In genomic region chr6:114257762-114258361, GRCm38 (mm10) we compare ENCODE assay signal across 19 mouse cellular contexts. TPM values are rescaled to one million over a fixed set of nuclear protein-coding genes. Genes with fewer than 3 reads are reported as not detected.
A peak's percentile ranks its signal among the peaks of the same experiment; 100 is the strongest.
DNase-seq lines count a peak whose midpoint lies in the region; ATAC-seq and TF ChIP-seq lines count a peak whose summit lies in the region.
"Had no signal": no experiment of that assay in that cellular context is flagged by ENCODE, and none has a peak within 500 bp of the region (broad histone marks: within the 10 kb centered on the region; RNA-seq: fewer than 3 reads in every experiment).

No protein-coding gene starts in this region.

- H3K27me3 ChIP-seq in midbrain, embryonic 10.5 days (ENCODE audit: low read depth, poor library complexity, severe bottlenecking) = no peaks in the 10 kb centered on the region
- no peaks in the 10 kb centered on the region for H3K27me3 ChIP-seq in midbrain, embryonic 11.5 days (ENCODE audit: control insufficient read depth, insufficient read depth, low read length)
- no peaks in the 10 kb centered on the region for H3K27me3 ChIP-seq in forebrain, postnatal 0 days (ENCODE audit: insufficient read depth, low read length)
- H3K27me3 ChIP-seq in hindbrain, postnatal 0 days (ENCODE audit: insufficient read depth, low read length) = no peaks in the 10 kb centered on the region
- no peaks in the 10 kb centered on the region for H3K27me3 ChIP-seq in midbrain, postnatal 0 days (ENCODE audit: insufficient read depth, low read length)
- no peaks in the 10 kb centered on the region for H3K27me3 ChIP-seq in intestine, embryonic 15.5 days (replicated peaks)

- no peak for TF ChIP-seq CTCF in forebrain, postnatal 0 days (IDR thresholded peaks at IDR 0.05; ENCODE audit: low read depth)
- no peak for TF ChIP-seq CTCF in hindbrain, postnatal 0 days (IDR thresholded peaks at IDR 0.05; ENCODE audit: low read depth)
- no peak for TF ChIP-seq CTCF in midbrain, postnatal 0 days (IDR thresholded peaks at IDR 0.05)

- no peak overlapping the region for H3K4me3 ChIP-seq in midbrain, embryonic 10.5 days
- H3K4me3 ChIP-seq in midbrain, embryonic 11.5 days (ENCODE audit: low read depth, low read length) = no peak overlapping the region
- no peak overlapping the region for H3K4me3 ChIP-seq in forebrain, postnatal 0 days (ENCODE audit: low read depth, low read length)
- H3K4me3 ChIP-seq in hindbrain, postnatal 0 days (ENCODE audit: low read length) = no peak overlapping the region
- H3K4me3 ChIP-seq in midbrain, postnatal 0 days (ENCODE audit: low read depth, low read length) = no peak overlapping the region
- no peak overlapping the region for H3K4me3 ChIP-seq in intestine, embryonic 15.5 days (replicated peaks)
- H3K4me3 ChIP-seq: embryonic facial prominence, embryonic 10.5 days; heart, embryonic 15.5 days had no signal

- intact Hi-C loops in left cerebral cortex, postnatal 25 days (cut with DNase I) = no loop called here

- H3K4me2 ChIP-seq in midbrain, embryonic 11.5 days = no peak overlapping the region
- no peak overlapping the region for H3K4me2 ChIP-seq in forebrain, postnatal 0 days (ENCODE audit: low read depth)
- no peak overlapping the region for H3K4me2 ChIP-seq in hindbrain, postnatal 0 days (ENCODE audit: low read depth, low read length)
- no peak overlapping the region for H3K4me2 ChIP-seq in midbrain, postnatal 0 days (ENCODE audit: low read depth, low read length, poor library complexity, severe bottlenecking)
- no peak overlapping the region for H3K4me2 ChIP-seq in intestine, embryonic 15.5 days (replicated peaks)
- H3K4me2 ChIP-seq: heart, embryonic 15.5 days had no signal

- no peaks in the 10 kb centered on the region for H3K36me3 ChIP-seq in midbrain, embryonic 10.5 days
- no peaks in the 10 kb centered on the region for H3K36me3 ChIP-seq in midbrain, embryonic 11.5 days (ENCODE audit: control insufficient read depth, insufficient read depth, low read length)
- no peaks in the 10 kb centered on the region for H3K36me3 ChIP-seq in forebrain, postnatal 0 days (ENCODE audit: insufficient read depth)
- no peaks in the 10 kb centered on the region for H3K36me3 ChIP-seq in hindbrain, postnatal 0 days (ENCODE audit: insufficient read depth, low read length)
- no peaks in the 10 kb centered on the region for H3K36me3 ChIP-seq in midbrain, postnatal 0 days (ENCODE audit: insufficient read depth, low read length)
- H3K36me3 ChIP-seq in intestine, embryonic 15.5 days = no peaks in the 10 kb centered on the region
- H3K36me3 ChIP-seq: embryonic facial prominence, embryonic 10.5 days; heart, embryonic 15.5 days had no signal

- H3K27ac ChIP-seq in midbrain, embryonic 10.5 days (replicated peaks) = peak overlapping the region; percentile 39; the same call in 1 of the 2 replicates
- H3K27ac ChIP-seq in midbrain, embryonic 11.5 days (ENCODE audit: low read depth, low read length) = no peak overlapping the region
- H3K27ac ChIP-seq in forebrain, postnatal 0 days (ENCODE audit: low read depth, low read length) = peak overlapping the region; percentile 31
- H3K27ac ChIP-seq in hindbrain, postnatal 0 days = peak overlapping the region; percentile 64
- peak overlapping the region; percentile 52 for H3K27ac ChIP-seq in midbrain, postnatal 0 days (ENCODE audit: low read depth, low read length)
- no peak overlapping the region for H3K27ac ChIP-seq in intestine, embryonic 15.5 days
- H3K27ac ChIP-seq: embryonic facial prominence, embryonic 10.5 days; heart, embryonic 15.5 days; kidney, postnatal 0 days had no signal

- H3K9me3 ChIP-seq in midbrain, embryonic 10.5 days (replicated peaks) = no peaks in the 10 kb centered on the region
- no peaks in the 10 kb centered on the region for H3K9me3 ChIP-seq in midbrain, embryonic 11.5 days (ENCODE audit: control insufficient read depth, low read length)
- H3K9me3 ChIP-seq in forebrain, postnatal 0 days (ENCODE audit: low read length) = no peaks in the 10 kb centered on the region
- H3K9me3 ChIP-seq in hindbrain, postnatal 0 days (ENCODE audit: low read length) = no peaks in the 10 kb centered on the region
- H3K9me3 ChIP-seq in midbrain, postnatal 0 days (ENCODE audit: low read length) = no peaks in the 10 kb centered on the region
- no peaks in the 10 kb centered on the region for H3K9me3 ChIP-seq in intestine, embryonic 15.5 days
- H3K9me3 ChIP-seq: embryonic facial prominence, embryonic 10.5 days; heart, embryonic 15.5 days had no signal

- DNase-seq in midbrain, embryonic 10.5 days (ENCODE audit: low spot score) = no peak
- no peak for DNase-seq in midbrain, embryonic 11.5 days (ENCODE audit: low spot score, missing footprints)
- DNase-seq in forebrain, postnatal 0 days = peak; percentile 49
- peak; percentile 49 for DNase-seq in hindbrain, postnatal 0 days (ENCODE audit: low spot score)
- DNase-seq in midbrain, postnatal 0 days (ENCODE audit: low spot score) = peak; percentile 54
- DNase-seq in left cerebral cortex, postnatal 25 days (ENCODE audit: low spot score in 2 of 2) = no peak
- no peak for DNase-seq in spleen, adult 12 weeks (ENCODE audit: low spot score)
- DNase-seq: cerebellum, adult 8-10 months; gastrocnemius, postnatal 14 days; heart, postnatal 4 days; kidney, adult 11 months; lung, adult 2 months; thymus, postnatal 4 days had no signal

- no peak for ATAC-seq in midbrain, embryonic 11.5 days (ENCODE audit: low FRiP score)
- peak; percentile 51 for ATAC-seq in forebrain, postnatal 0 days
- peak; percentile 22; the same call in 1 of the 2 replicates for ATAC-seq in hindbrain, postnatal 0 days
- ATAC-seq in midbrain, postnatal 0 days (ENCODE audit: low FRiP score) = peak; percentile 44; the same call in 1 of the 2 replicates
- ATAC-seq in intestine, embryonic 15.5 days = no peak

- peaks cover 24% of the 10 kb centered on the region for H3K4me1 ChIP-seq in midbrain, embryonic 10.5 days
- peaks cover 3% of the 10 kb centered on the region; the same call in 1 of the 2 replicates for H3K4me1 ChIP-seq in midbrain, embryonic 11.5 days (ENCODE audit: control insufficient read depth, insufficient read depth, low read length)
- H3K4me1 ChIP-seq in forebrain, postnatal 0 days (ENCODE audit: insufficient read depth) = peaks cover 18% of the 10 kb centered on the region
- peaks cover 35% of the 10 kb centered on the region for H3K4me1 ChIP-seq in hindbrain, postnatal 0 days (ENCODE audit: insufficient read depth, low read length)
- peaks cover 26% of the 10 kb centered on the region for H3K4me1 ChIP-seq in midbrain, postnatal 0 days (ENCODE audit: insufficient read depth, low read length)
- H3K4me1 ChIP-seq in intestine, embryonic 15.5 days (replicated peaks) = no peaks in the 10 kb centered on the region

- 95% methylated on average over 1 of the region's 1 CpGs for WGBS in midbrain, embryonic 10.5 days
- 96% methylated on average over 1 of the region's 1 CpGs for WGBS in midbrain, embryonic 11.5 days
- 89% methylated on average over 1 of the region's 1 CpGs for WGBS in forebrain, postnatal 0 days
- WGBS in hindbrain, postnatal 0 days = 71% methylated on average over 1 of the region's 1 CpGs
- WGBS in midbrain, postnatal 0 days = 69% methylated on average over 1 of the region's 1 CpGs
- 79% methylated on average over 1 of the region's 1 CpGs for WGBS in intestine, embryonic 15.5 days

- no peak overlapping the region for H3K9ac ChIP-seq in midbrain, embryonic 11.5 days (ENCODE audit: low read length)
- H3K9ac ChIP-seq in forebrain, postnatal 0 days = no peak overlapping the region; the same call in 1 of the 2 replicates
- H3K9ac ChIP-seq in hindbrain, postnatal 0 days (replicated peaks; ENCODE audit: low read length) = no peak overlapping the region; the same call in 1 of the 2 replicates
- H3K9ac ChIP-seq in midbrain, postnatal 0 days (replicated peaks; ENCODE audit: low read length, poor library complexity, severe bottlenecking) = no peak overlapping the region
- no peak overlapping the region for H3K9ac ChIP-seq in intestine, embryonic 15.5 days
- H3K9ac ChIP-seq: heart, embryonic 15.5 days had no signal

RNA-seq across cellular contexts. Expression of gene Slc6a1, which starts 24.6 kb away (rescaled TPM):
- 4.7 and 13.1 TPM in 2 replicates for polyA plus RNA-seq in midbrain, embryonic 10.5 days (2016; fragmentation: Nextera tagmentation; extraction: Ambion mirVana)
- polyA plus RNA-seq in midbrain, embryonic 11.5 days (2014; fragmentation: Nextera tagmentation; extraction: Ambion mirVana) = 13.3 and 16.5 TPM in 2 replicates
- 221 and 302 TPM in 2 replicates for total RNA-seq in forebrain, postnatal 0 days (2014; rRNA removed)
- 105 and 152 TPM in 2 replicates for polyA plus RNA-seq in forebrain, postnatal 0 days (2015; fragmentation: Nextera tagmentation; extraction: Ambion mirVana)
- total RNA-seq in hindbrain, postnatal 0 days (2014; rRNA removed) = 433 and 470 TPM in 2 replicates
- 176 and 177 TPM in 2 replicates for polyA plus RNA-seq in hindbrain, postnatal 0 days (2015; fragmentation: Nextera tagmentation; extraction: Ambion mirVana)
- 434 and 507 TPM in 2 replicates for total RNA-seq in midbrain, postnatal 0 days (2014; rRNA removed)
- 208 and 221 TPM in 2 replicates for polyA plus RNA-seq in midbrain, postnatal 0 days (2015; fragmentation: Nextera tagmentation; extraction: Ambion mirVana)
- 0.18 and 0.34 TPM in 2 replicates for polyA plus RNA-seq in intestine, embryonic 15.5 days (2015; fragmentation: Nextera tagmentation; extraction: Ambion mirVana)
- 100 to 1,000 TPM; 303 to 326 TPM for total RNA-seq in left cerebral cortex, postnatal 25 days (2021)
- polyA plus RNA-seq: C2C12; stomach, embryonic 14.5 days had no signal

Comparison
In these comparisons a context has a peak if more than half of its experiments do, and no peak if none do; other contexts are left out.
1. DNase-seq: peak in forebrain, postnatal 0 days (single experiment), hindbrain, postnatal 0 days (single experiment) and midbrain, postnatal 0 days (single experiment); none in midbrain, embryonic 10.5 days (single experiment), midbrain, embryonic 11.5 days (single experiment), left cerebral cortex, postnatal 25 days (0 of 2) and spleen, adult 12 weeks (single experiment).
2. H3K27ac ChIP-seq: peak in midbrain, embryonic 10.5 days (single experiment), forebrain, postnatal 0 days (single experiment), hindbrain, postnatal 0 days (single experiment) and midbrain, postnatal 0 days (single experiment); none in midbrain, embryonic 11.5 days (single experiment) and intestine, embryonic 15.5 days (single experiment).
3. ATAC-seq: peak in forebrain, postnatal 0 days (single experiment), hindbrain, postnatal 0 days (single experiment) and midbrain, postnatal 0 days (single experiment); none in midbrain, embryonic 11.5 days (single experiment) and intestine, embryonic 15.5 days (single experiment).